Comparison of ENCODE assay signal across 8 mouse cellular contexts in the genomic region with DNA sequence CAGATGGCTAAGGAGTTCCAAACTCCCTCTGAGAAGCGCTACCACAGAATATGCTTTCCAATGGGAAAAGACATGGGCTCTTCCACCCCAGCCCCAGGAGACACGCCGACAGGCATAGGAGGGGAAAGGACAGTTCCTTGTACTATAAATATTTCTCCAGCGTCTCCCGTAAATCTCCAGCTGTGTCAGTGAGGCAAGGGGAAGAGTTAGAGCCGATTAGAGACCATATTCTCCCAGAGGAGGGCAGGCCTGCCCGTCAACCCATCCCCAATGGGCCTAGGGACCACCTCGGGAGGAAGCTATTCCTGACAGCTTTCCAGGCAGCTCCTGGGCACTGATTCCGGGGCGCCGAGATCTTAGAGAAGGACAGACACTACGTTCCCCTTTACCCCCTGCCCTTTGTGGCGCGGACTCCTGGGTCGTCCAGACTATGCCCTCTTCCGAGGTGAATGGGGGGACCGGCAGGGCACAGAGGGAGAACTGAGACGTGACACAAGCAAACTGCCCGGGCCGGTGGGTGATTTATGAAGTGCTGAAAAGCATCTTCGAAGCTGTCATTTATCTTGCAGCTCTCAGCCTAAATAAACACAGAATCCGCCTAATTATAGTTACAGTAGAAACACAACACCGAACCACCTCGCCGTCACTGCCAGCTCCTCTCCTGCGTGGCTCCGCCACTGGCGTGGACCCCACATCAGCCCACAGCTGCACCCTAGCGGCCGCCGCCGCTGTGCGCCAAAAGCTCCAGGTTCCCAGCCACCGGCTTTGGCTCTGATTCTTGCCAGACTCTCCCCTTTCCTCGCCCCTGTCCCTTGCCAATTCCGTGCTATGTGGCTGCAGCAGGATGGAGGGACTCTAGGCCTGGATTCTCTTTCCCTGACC. TPM values are rescaled to one million over a fixed set of nuclear protein-coding genes. Genes with fewer than 3 reads are reported as not detected.
DNase-seq lines count a peak whose midpoint lies in the region; ATAC-seq and TF ChIP-seq lines count a peak whose summit lies in the region.
"Had no signal": no experiment of that assay in that cellular context is flagged by ENCODE, and none has a peak within 500 bp of the region (broad histone marks: within the 10 kb centered on the region; RNA-seq: fewer than 3 reads in every experiment).

No protein-coding gene starts in this region.

- peak; percentile 69 for DNase-seq in Muller cell, postnatal 12 days (ENCODE audit: inconsistent ontology term)
- DNase-seq in brain, embryonic 14.5 days (ENCODE audit: low read depth) = peak; percentile 69
- peak; percentile 80 for DNase-seq in gastrocnemius, postnatal 14 days
- DNase-seq in induced T-regulatory cell, adult 2 months (ENCODE audit: low read depth) = peak; percentile 62
- DNase-seq in liver, adult 2 months (ENCODE audit: extremely low read depth, low read depth, low spot score) = no peak
- peak; percentile 65 for DNase-seq in naive thymus-derived CD4-positive, alpha-beta T cell, adult 2 months (ENCODE audit: low read depth)

- TF ChIP-seq POLR2A in brain, embryonic 14.5 days (IDR thresholded peaks at IDR 0.05; ENCODE audit: borderline replicate concordance, extremely low read depth, insufficient read depth, insufficient read length, poor library complexity, severe bottlenecking) = no peak
- no peak for TF ChIP-seq POLR2A in liver, adult 2 months (IDR thresholded peaks at IDR 0.05; ENCODE audit: extremely low read depth, insufficient read depth, low read length)

- intact Hi-C loops in gastrocnemius, postnatal 14 days (cut with DNase I; ENCODE audit: low total_unique reads) = loop anchor here (10.0 kb wide), 1 partner anchor 103 kb away; a partner anchor contains a TSS

- H3K27me3 ChIP-seq in liver, adult 2 months (ENCODE audit: control insufficient read depth, insufficient read depth, low read length) = 0 out of 2 replicates have a peak, but pooled peaks cover 4% of the 10 kb centered on the region
- no peaks in the 10 kb centered on the region; the same call in 1 of the 2 replicates for H3K27me3 ChIP-seq in stomach, embryonic 14.5 days (ENCODE audit: control insufficient read depth, insufficient read depth, low read length)

- no peaks in the 10 kb centered on the region; the same call in 1 of the 2 replicates for H3K9me3 ChIP-seq in stomach, embryonic 14.5 days (ENCODE audit: control insufficient read depth, low read depth, low read length)

- TF ChIP-seq CTCF in brain, embryonic 14.5 days (IDR thresholded peaks at IDR 0.05; ENCODE audit: borderline replicate concordance, extremely low read depth, insufficient read depth, insufficient read length) = peak; percentile 77
- TF ChIP-seq CTCF in liver, adult 2 months (IDR thresholded peaks at IDR 0.05; ENCODE audit: low read depth, low read length) = peak; percentile 70

- no peak overlapping the region for H3K4me3 ChIP-seq in liver, adult 2 months (ENCODE audit: insufficient read depth, low read depth, low read length)
- peak overlapping the region; percentile 17; the same call in 1 of the 2 replicates for H3K4me3 ChIP-seq in stomach, embryonic 14.5 days (ENCODE audit: low read depth, low read length)

- H3K36me3 ChIP-seq in liver, adult 2 months (ENCODE audit: control insufficient read depth, insufficient read depth, low read length) = no peaks in the 10 kb centered on the region
- H3K36me3 ChIP-seq in stomach, embryonic 14.5 days (ENCODE audit: control insufficient read depth, insufficient read depth, low read length) = no peaks in the 10 kb centered on the region

- peak; percentile 53; the same call in 1 of the 2 replicates for ATAC-seq in stomach, embryonic 14.5 days (ENCODE audit: insufficient number of reproducible peaks, insufficient read depth, low FRiP score, low read depth)

- no peak overlapping the region for H3K27ac ChIP-seq in liver, adult 2 months (replicated peaks; ENCODE audit: insufficient read depth, low read depth, low read length)
- H3K27ac ChIP-seq in stomach, embryonic 14.5 days (ENCODE audit: low read length) = peak overlapping the region; percentile 52; the same call in 1 of the 2 replicates
- H3K27ac ChIP-seq: macrophage had no signal

- no peaks in the 10 kb centered on the region for H3K79me2 ChIP-seq in liver, adult 2 months (ENCODE audit: control insufficient read depth, insufficient read depth, low read length)

- 0 out of 2 replicates have a peak overlapping the region, but pooled peaks have one; percentile 38 for H3K9ac ChIP-seq in liver, adult 2 months (ENCODE audit: low read depth, low read length)
- H3K9ac ChIP-seq in stomach, embryonic 14.5 days (replicated peaks; ENCODE audit: low read depth, low read length) = 0 out of 2 replicates have a peak overlapping the region, but pooled peaks have one; percentile 11

- H3K4me2 ChIP-seq in stomach, embryonic 14.5 days (replicated peaks; ENCODE audit: low read depth, low read length) = peak overlapping the region; percentile 43

- 14% methylated on average over 36 of the region's 36 CpGs for WGBS in liver, adult 2 months
- 6% methylated on average over 36 of the region's 36 CpGs for WGBS in stomach, embryonic 14.5 days

- no peaks in the 10 kb centered on the region; the same call in 1 of the 2 replicates for H3K4me1 ChIP-seq in liver, adult 2 months (ENCODE audit: control insufficient read depth, insufficient read depth, low read length)
- peaks cover 37% of the 10 kb centered on the region for H3K4me1 ChIP-seq in stomach, embryonic 14.5 days (ENCODE audit: control insufficient read depth, insufficient read depth, low read length)

RNA-seq across cellular contexts. Expression of a gene that starts 41.9 kb away (rescaled TPM):
- polyA plus RNA-seq in brain, embryonic 14.5 days (2012; rRNA removed) = 0.04 TPM in 1 of 2 replicates, not detected in the other
- not detected for total RNA-seq in gastrocnemius, postnatal 14 days (2021)
- total RNA-seq in liver, adult 2 months (2014; rRNA removed) = not detected in 2 replicates
- polyA plus RNA-seq in liver, adult 2 months (2012; rRNA removed) = not detected in 2 replicates
- polyA plus RNA-seq in stomach, embryonic 14.5 days (2014; fragmentation: Nextera tagmentation; extraction: Ambion mirVana) = 0.22 and 0.32 TPM in 2 replicates
- polyA plus RNA-seq: macrophage had no signal

RNA-seq across cellular contexts. Expression of a gene that starts 57.0 kb away (rescaled TPM):
- polyA plus RNA-seq in brain, embryonic 14.5 days (2012; rRNA removed) = 1.9 and 2.3 TPM in 2 replicates
- under 1 TPM in 1 of 2 experiments, not detected in 1; 0.20 TPM for total RNA-seq in gastrocnemius, postnatal 14 days (2021)
- 0.60 and 0.92 TPM in 2 replicates for total RNA-seq in liver, adult 2 months (2014; rRNA removed)
- 0.31 and 0.40 TPM in 2 replicates for polyA plus RNA-seq in liver, adult 2 months (2012; rRNA removed)
- 0.45 and 0.82 TPM in 2 replicates for polyA plus RNA-seq in stomach, embryonic 14.5 days (2014; fragmentation: Nextera tagmentation; extraction: Ambion mirVana)

RNA-seq across cellular contexts. Expression of a gene that starts 57.1 kb away (rescaled TPM):
- 3.6 and 18.5 TPM in 2 replicates for polyA plus RNA-seq in brain, embryonic 14.5 days (2012; rRNA removed)
- total RNA-seq in gastrocnemius, postnatal 14 days (2021) = 1 to 10 TPM in 1 of 2 experiments, under 1 TPM in 1; 0.51 to 1.1 TPM
- 0.46 and 0.60 TPM in 2 replicates for total RNA-seq in liver, adult 2 months (2014; rRNA removed)
- 0.98 and 1.3 TPM in 2 replicates for polyA plus RNA-seq in liver, adult 2 months (2012; rRNA removed)
- 23.1 and 25.9 TPM in 2 replicates for polyA plus RNA-seq in stomach, embryonic 14.5 days (2014; fragmentation: Nextera tagmentation; extraction: Ambion mirVana)
- polyA plus RNA-seq: macrophage had no signal
